Mouse (Mus musculus): ENCODE measurements around the gene Ano10.
A peak's percentile ranks its signal among the peaks of the same experiment; 100 is the strongest.
"Not testable (repeated sequence)": the region's sequence is repeated elsewhere in the genome, so short reads cannot be mapped to it uniquely, and the experiment has no call there.

Ano10 gene

GRCm38 (mm10) chr9:122294242-122294881 lies at the start of gene Ano10:
Ano10 (minus strand) TSS chr9:122294423.
- DNase-seq (ENCODE audit: low spot score in 2 of 2), result peak; percentile 95 to 97

- DNase-seq (ENCODE audit: low spot score in 2 of 2), result no peak
Measured at GRCm38 (mm10) chr9:122343399-122343798, 49.2 kb upstream of the Ano10 start.

- no peak for DNase-seq (ENCODE audit: low spot score in 2 of 2)
Measured at GRCm38 (mm10) chr9:122339972-122340371, 45.7 kb upstream of the Ano10 start.

- DNase-seq (ENCODE audit: low spot score in 2 of 2), result no peak
Measured at GRCm38 (mm10) chr9:122337510-122337931, 43.3 kb upstream of the Ano10 start.

- no peak for DNase-seq (ENCODE audit: low spot score in 2 of 2)
Measured at GRCm38 (mm10) chr9:122336677-122337076, 42.5 kb upstream of the Ano10 start.

- DNase-seq (ENCODE audit: low spot score in 2 of 2), result no peak
Measured at GRCm38 (mm10) chr9:122328199-122328598, 34.0 kb upstream of the Ano10 start.

- no peak for DNase-seq (ENCODE audit: low spot score in 2 of 2)
Measured at GRCm38 (mm10) chr9:122325996-122326395, 31.8 kb upstream of the Ano10 start.

- DNase-seq (ENCODE audit: low spot score in 2 of 2), result no peak
Measured at GRCm38 (mm10) chr9:122322356-122322755, 28.1 kb upstream of the Ano10 start.

GRCm38 (mm10) chr9:122320626-122321025 lies 26.4 kb upstream of the Ano10 start:
- DNase-seq (ENCODE audit: low spot score in 2 of 2), result no peak

GRCm38 (mm10) chr9:122316562-122316961 lies 22.3 kb upstream of the Ano10 start:
- DNase-seq (ENCODE audit: low spot score in 2 of 2), result no peak

GRCm38 (mm10) chr9:122315501-122315900 lies 21.3 kb upstream of the Ano10 start:
- DNase-seq (ENCODE audit: low spot score in 2 of 2), result no peak

GRCm38 (mm10) chr9:122314942-122315341 lies 20.7 kb upstream of the Ano10 start:
- DNase-seq (ENCODE audit: low spot score in 2 of 2), result no peak

- DNase-seq (ENCODE audit: low spot score in 2 of 2), result no peak
Measured at GRCm38 (mm10) chr9:122314386-122314785, 20.2 kb upstream of the Ano10 start.

GRCm38 (mm10) chr9:122313128-122313527 lies 18.9 kb upstream of the Ano10 start:
- DNase-seq (ENCODE audit: low spot score in 2 of 2), result not testable (repeated sequence)

- DNase-seq (ENCODE audit: low spot score in 2 of 2), result no peak
Measured at GRCm38 (mm10) chr9:122312296-122312990, 18.2 kb upstream of the Ano10 start.

- no peak for DNase-seq (ENCODE audit: low spot score in 2 of 2)
Measured at GRCm38 (mm10) chr9:122311051-122311760, 17.0 kb upstream of the Ano10 start.

GRCm38 (mm10) chr9:122310613-122311049 lies 16.4 kb upstream of the Ano10 start:
- peak; percentile 65 to 83 for DNase-seq (ENCODE audit: low spot score in 2 of 2)

- DNase-seq (ENCODE audit: low spot score in 2 of 2), result no peak
Measured at GRCm38 (mm10) chr9:122309013-122309980, 15.1 kb upstream of the Ano10 start.

GRCm38 (mm10) chr9:122305302-122305701 lies 11.1 kb upstream of the Ano10 start:
- no peak for DNase-seq (ENCODE audit: low spot score in 2 of 2)

- DNase-seq (ENCODE audit: low spot score in 2 of 2), result no peak
Measured at GRCm38 (mm10) chr9:122296169-122296568, 1.9 kb upstream of the Ano10 start.

GRCm38 (mm10) chr9:122295396-122295795 lies 1.2 kb upstream of the Ano10 start:
- DNase-seq (ENCODE audit: low spot score in 2 of 2), result no peak
